Mouse (Mus musculus) limb, embryonic 14.5 days (tissue): ENCODE measurements at regions not wholly inside any gene's neighbourhood (a gene's known extent, or its start where the extent isn't known, plus 50 kb on each side); places are given as distances from the start of the nearest gene placed in this dataset.

Experiments
- ATAC-seq: fragments of 200-750 bp; cut with Nextera tagmentation; 2 replicates; pipeline ENCODE4 v1.8.0; 2017; ENCODE audit warnings: low read depth, moderate number of reproducible peaks, moderate TSS enrichment; ENCODE audit not compliant: low FRiP score
- DNase-seq: peaks from one replicate; pipeline ENCODE4 v3.0.0-alpha.2; 2015; ENCODE audit warnings: low spot score
- H3K27ac ChIP-seq: fragments of 300-500 bp; sonication (generic); replicated peaks from 2 replicates; pipeline ENCODE4 v1.5.1; 2014; ENCODE audit warnings: low read depth, mild to moderate bottlenecking, low read length, moderate library complexity, mixed read lengths
- H3K27me3 ChIP-seq: fragments of 300-500 bp; sonication (generic); 2 replicates; pipeline ENCODE4 v1.6.1; 2014; ENCODE audit warnings: low read length, mixed read lengths; ENCODE audit not compliant: control insufficient read depth, insufficient read depth
- H3K36me3 ChIP-seq: fragments of 300-500 bp; sonication (generic); 2 replicates; pipeline ENCODE4 v1.6.1; 2014; ENCODE audit warnings: mild to moderate bottlenecking, low read length, moderate library complexity, mixed read lengths; ENCODE audit not compliant: control insufficient read depth, insufficient read depth
- H3K4me1 ChIP-seq: fragments of 300-500 bp; sonication (generic); 2 replicates; pipeline ENCODE4 v1.6.1; 2014; ENCODE audit warnings: antibody characterized with exemption, low read length, mixed read lengths; ENCODE audit not compliant: control insufficient read depth, insufficient read depth
- H3K4me2 ChIP-seq: fragments of 300-500 bp; sonication (generic); replicated peaks from 2 replicates; pipeline ENCODE4 v1.6.1; 2014; ENCODE audit warnings: low read depth, mild to moderate bottlenecking, low read length, moderate library complexity; ENCODE audit not compliant: severe bottlenecking
- H3K4me3 ChIP-seq: fragments of 300-500 bp; sonication (generic); replicated peaks from 2 replicates; pipeline ENCODE4 v1.5.1; 2014; ENCODE audit warnings: low read length
- H3K9ac ChIP-seq: fragments of 300-500 bp; sonication (generic); 2 replicates; pipeline ENCODE4 v1.6.1; 2014; ENCODE audit warnings: mild to moderate bottlenecking, low read depth, low read length, moderate library complexity; ENCODE audit not compliant: severe bottlenecking
- H3K9me3 ChIP-seq: fragments of 300-500 bp; sonication (generic); 2 replicates; pipeline ENCODE4 v1.6.1; 2016; ENCODE audit warnings: low read length; ENCODE audit not compliant: control insufficient read depth
- POLR2A ChIP-seq: fragments of 200-500 bp; IDR thresholded peaks from 2 replicates; pipeline ENCODE4 v1.8.0; 2012; ENCODE audit warnings: inconsistent platforms, mild to moderate bottlenecking, moderate library complexity, borderline replicate concordance; ENCODE audit not compliant: insufficient read depth, insufficient read length; ENCODE audit errors: extremely low read depth
- WGBS: fragments of 180-500 bp; shearing (Covaris S2); extraction: QIAGEN DNeasy Blood & Tissue Kit; methylation state at CpG from one replicate; pipeline ENCODE4 v1.1.7; 2014; 5-methylcytosine and 5-hydroxymethylcytosine counted together

GRCm38 (mm10) chr1:73764611-73765333 is 359.5 kb downstream of the Tns1 start:
- 20% methylated on average over 5 of the region's 5 CpGs for WGBS
- H3K4me1 ChIP-seq: peaks cover 5% of the 10 kb centered on the region; the same call in 1 of the 2 replicates
- ATAC-seq: peak; percentile 88
- no peak overlapping the region for H3K9ac ChIP-seq
- peak; percentile 60 for DNase-seq
- no peaks in the 10 kb centered on the region for H3K9me3 ChIP-seq
- H3K36me3 ChIP-seq: no peaks in the 10 kb centered on the region
- no peak overlapping the region for H3K27ac ChIP-seq
- H3K4me2 ChIP-seq: no peak overlapping the region
- no peaks in the 10 kb centered on the region for H3K27me3 ChIP-seq
- no peak overlapping the region for H3K4me3 ChIP-seq
- no peak for TF ChIP-seq POLR2A

GRCm38 (mm10) chr1:73758110-73759061 is 365.9 kb downstream of the Tns1 start:
- Histone ChIP-seq H3K4me1 (peaks cover 13% of the 10 kb centered on the region), H3K4me3 (no peak overlapping the region), H3K9ac (no peak overlapping the region), H3K4me2 (no peak overlapping the region), H3K36me3 (no peaks in the 10 kb centered on the region), H3K27ac (no peak overlapping the region), H3K27me3 (no peaks in the 10 kb centered on the region), H3K9me3 (no peaks in the 10 kb centered on the region)
- DNase-seq: peak; percentile 49
- peak; percentile 87 for ATAC-seq
- 16% methylated on average over 11 of the region's 11 CpGs for WGBS
- no peak for TF ChIP-seq POLR2A

GRCm38 (mm10) chr1:73755791-73756190 is 368.5 kb downstream of the Tns1 start:
- H3K36me3 ChIP-seq: no peaks in the 10 kb centered on the region
- H3K27me3 ChIP-seq: no peaks in the 10 kb centered on the region
- H3K4me3 ChIP-seq: no peak overlapping the region
- peak; percentile 17 for DNase-seq
- TF ChIP-seq POLR2A: no peak
- no peak overlapping the region for H3K9ac ChIP-seq
- WGBS: 41% methylated on average over 5 of the region's 5 CpGs
- H3K27ac ChIP-seq: no peak overlapping the region
- H3K4me1 ChIP-seq: peaks cover 13% of the 10 kb centered on the region
- no peak overlapping the region for H3K4me2 ChIP-seq
- H3K9me3 ChIP-seq: no peaks in the 10 kb centered on the region
- no peak for ATAC-seq

GRCm38 (mm10) chr1:73754928-73755327 is 369.3 kb downstream of the Tns1 start:
- DNase-seq (peak; percentile 3), ATAC-seq (no peak)
- Histone ChIP-seq H3K36me3 (no peaks in the 10 kb centered on the region), H3K9me3 (no peaks in the 10 kb centered on the region), H3K27ac (no peak overlapping the region), H3K4me2 (no peak overlapping the region), H3K4me3 (no peak overlapping the region), H3K9ac (no peak overlapping the region), H3K4me1 (peaks cover 13% of the 10 kb centered on the region), H3K27me3 (no peaks in the 10 kb centered on the region)
- no peak for TF ChIP-seq POLR2A
- WGBS: 17% methylated on average over 2 of the region's 2 CpGs

GRCm38 (mm10) chr1:73753157-73753556 is 371.1 kb downstream of the Tns1 start:
- DNase-seq (no peak), ATAC-seq (no peak)
- H3K4me3 ChIP-seq: no peak overlapping the region
- no peak overlapping the region for H3K9ac ChIP-seq
- H3K9me3 ChIP-seq: no peaks in the 10 kb centered on the region
- no peak overlapping the region for H3K27ac ChIP-seq
- no peaks in the 10 kb centered on the region for H3K36me3 ChIP-seq
- no peak overlapping the region for H3K4me2 ChIP-seq
- peaks cover 2% of the 10 kb centered on the region; the same call in 1 of the 2 replicates for H3K4me1 ChIP-seq
- WGBS: 83% methylated on average over 2 of the region's 2 CpGs
- H3K27me3 ChIP-seq: no peaks in the 10 kb centered on the region
- TF ChIP-seq POLR2A: no peak
